ENCODE assay signal across 12 mouse cellular contexts in genomic region chr2:181302041-181302440, GRCm38 (mm10). TPM values are rescaled to one million over a fixed set of nuclear protein-coding genes. Genes with fewer than 3 reads are reported as not detected.
DNase-seq lines count a peak whose midpoint lies in the region; ATAC-seq and TF ChIP-seq lines count a peak whose summit lies in the region.
"Had no signal": no experiment of that assay in that cellular context is flagged by ENCODE, and none has a peak within 500 bp of the region (broad histone marks: within the 10 kb centered on the region; RNA-seq: fewer than 3 reads in every experiment).

No protein-coding gene starts in this region.

- 0 out of 2 replicates have a peak, but pooled peaks cover 5% of the 10 kb centered on the region for H3K9me3 ChIP-seq in embryonic facial prominence, embryonic 14.5 days (ENCODE audit: control insufficient read depth, low read length)
- H3K9me3 ChIP-seq: kidney, embryonic 15.5 days; limb, embryonic 15.5 days; stomach, embryonic 15.5 days had no signal

- no peaks in the 10 kb centered on the region; the same call in 1 of the 2 replicates for H3K79me2 ChIP-seq in heart, adult 2 months (replicated peaks; ENCODE audit: control insufficient read depth, insufficient read depth, low read length)

- intact Hi-C loops in heart, postnatal 14 days (cut with DNase I): no loop called here
- intact Hi-C loops in heart, adult 2 months (cut with DNase I): no loop called here

- ATAC-seq in embryonic facial prominence, embryonic 14.5 days (ENCODE audit: low read depth): no peak
- ATAC-seq: Patski had no signal

- TF ChIP-seq POLR2A in heart, adult 2 months (IDR thresholded peaks at IDR 0.05; ENCODE audit: insufficient read depth, low read depth, low read length): no peak

- no peak overlapping the region for H3K4me2 ChIP-seq in embryonic facial prominence, embryonic 14.5 days (ENCODE audit: low read depth, low read length)
- H3K4me2 ChIP-seq: kidney, embryonic 15.5 days; limb, embryonic 15.5 days; stomach, embryonic 15.5 days had no signal

- H3K4me3 ChIP-seq in heart, adult 2 months: no peak overlapping the region
- no peak overlapping the region for H3K4me3 ChIP-seq in embryonic facial prominence, embryonic 14.5 days (ENCODE audit: low read depth, low read length)
- H3K4me3 ChIP-seq: kidney, embryonic 15.5 days; limb, embryonic 15.5 days; stomach, embryonic 15.5 days had no signal

- no peak for TF ChIP-seq CTCF in heart, adult 2 months (IDR thresholded peaks at IDR 0.05)

- H3K4me1 ChIP-seq in heart, adult 2 months (ENCODE audit: control insufficient read depth, insufficient read depth, low read length): no peaks in the 10 kb centered on the region
- H3K4me1 ChIP-seq in embryonic facial prominence, embryonic 14.5 days (ENCODE audit: control insufficient read depth, insufficient read depth, low read length): no peaks in the 10 kb centered on the region
- H3K4me1 ChIP-seq: kidney, embryonic 15.5 days; limb, embryonic 15.5 days had no signal

- peak; percentile 18 to 38 for DNase-seq in heart, postnatal 14 days
- no peak for DNase-seq in heart, adult 2 months
- peak; percentile 33 for DNase-seq in thymus, postnatal 0 days (ENCODE audit: low spot score)
- DNase-seq in thymus, adult 18-20 months: no peak
- peak; percentile 71 for DNase-seq in embryonic facial prominence, embryonic 14.5 days (ENCODE audit: low spot score)
- DNase-seq in thymus, postnatal 4 days: peak; percentile 55
- DNase-seq in gastrocnemius, adult 8-10 months (ENCODE audit: low spot score in 2 of 2): no peak
- no peak for DNase-seq in layer of hippocampus, postnatal 25 days (ENCODE audit: extremely low spot score in 1 of 2, low spot score in 1 of 2)

- H3K27me3 ChIP-seq in heart, adult 2 months (ENCODE audit: control insufficient read depth, insufficient read depth, low read length): no peaks in the 10 kb centered on the region
- peaks cover 17% of the 10 kb centered on the region for H3K27me3 ChIP-seq in embryonic facial prominence, embryonic 14.5 days (replicated peaks; ENCODE audit: control insufficient read depth, insufficient read depth, low read length)
- H3K27me3 ChIP-seq: Patski had no signal

- no peaks in the 10 kb centered on the region for H3K36me3 ChIP-seq in heart, adult 2 months (ENCODE audit: control insufficient read depth, insufficient read depth, low read length)
- peaks cover 28% of the 10 kb centered on the region for H3K36me3 ChIP-seq in embryonic facial prominence, embryonic 14.5 days (ENCODE audit: control insufficient read depth, insufficient read depth, low read length)

- no peak overlapping the region for H3K9ac ChIP-seq in heart, adult 2 months (ENCODE audit: low read depth, low read length)
- H3K9ac ChIP-seq in embryonic facial prominence, embryonic 14.5 days (ENCODE audit: low read depth, low read length): no peak overlapping the region
- H3K9ac ChIP-seq: kidney, embryonic 15.5 days; limb, embryonic 15.5 days; stomach, embryonic 15.5 days had no signal

- no peak for TF ChIP-seq EP300 in heart, adult 2 months (IDR thresholded peaks at IDR 0.05; ENCODE audit: insufficient read depth, low read depth, low read length)

- 28% methylated on average over 3 of the region's 3 CpGs for WGBS in heart, adult 2 months
- WGBS in embryonic facial prominence, embryonic 14.5 days: 18% methylated on average over 3 of the region's 3 CpGs

- no peak overlapping the region for H3K27ac ChIP-seq in heart, adult 2 months
- no peak overlapping the region for H3K27ac ChIP-seq in embryonic facial prominence, embryonic 14.5 days (replicated peaks; ENCODE audit: low read depth, low read length)
- H3K27ac ChIP-seq: kidney, embryonic 15.5 days; limb, embryonic 15.5 days; stomach, embryonic 15.5 days had no signal

RNA-seq across cellular contexts. Expression of gene Stmn3, which starts 12.3 kb away (rescaled TPM):
- under 1 TPM in 1 of 2 experiments, not detected in 1; 0.24 TPM for total RNA-seq in heart, postnatal 14 days (2021)
- under 1 TPM; 0.29 to 0.32 TPM for total RNA-seq in heart, adult 2 months (2021)
- 0.37 and 1.6 TPM in 2 replicates for polyA plus RNA-seq in heart, adult 2 months (2012; rRNA removed)
- polyA plus RNA-seq in thymus, postnatal 0 days (2015; fragmentation: Nextera tagmentation; extraction: Ambion mirVana): 0.22 and 0.27 TPM in 2 replicates
- polyA plus RNA-seq in embryonic facial prominence, embryonic 14.5 days (2014; fragmentation: Nextera tagmentation; extraction: Ambion mirVana): 69.4 and 72.7 TPM in 2 replicates
- not detected for total RNA-seq in gastrocnemius, adult 8-10 months (2022)
- 100 to 1,000 TPM; 567 to 677 TPM for total RNA-seq in layer of hippocampus, postnatal 25 days (2021)
- polyA plus RNA-seq: Patski had no signal

RNA-seq across cellular contexts. Expression of gene Gmeb2, which starts 14.2 kb away (rescaled TPM):
- total RNA-seq in heart, postnatal 14 days (2021): 10 to 100 TPM; 11.5 to 13.3 TPM
- 10 to 100 TPM in 1 of 2 experiments, 1 to 10 TPM in 1; 8.5 to 10.2 TPM for total RNA-seq in heart, adult 2 months (2021)
- 9.4 and 12.7 TPM in 2 replicates for polyA plus RNA-seq in heart, adult 2 months (2012; rRNA removed)
- 11.8 and 14.1 TPM in 2 replicates for polyA plus RNA-seq in thymus, postnatal 0 days (2015; fragmentation: Nextera tagmentation; extraction: Ambion mirVana)
- polyA plus RNA-seq in embryonic facial prominence, embryonic 14.5 days (2014; fragmentation: Nextera tagmentation; extraction: Ambion mirVana): 13.5 and 15.9 TPM in 2 replicates
- total RNA-seq in gastrocnemius, adult 8-10 months (2022): 1 to 10 TPM; 6.8 to 9.8 (median 7.9) TPM
- 10 to 100 TPM; 16.7 to 21.1 TPM for total RNA-seq in layer of hippocampus, postnatal 25 days (2021)

RNA-seq across cellular contexts. Expression of gene Rtel1, which starts 17.5 kb away (rescaled TPM):
- 10 to 100 TPM; 15.8 to 18.5 TPM for total RNA-seq in heart, postnatal 14 days (2021)
- 10 to 100 TPM in 1 of 2 experiments, 1 to 10 TPM in 1; 8.3 to 10.6 TPM for total RNA-seq in heart, adult 2 months (2021)
- 21.9 and 29.6 TPM in 2 replicates for polyA plus RNA-seq in heart, adult 2 months (2012; rRNA removed)
- polyA plus RNA-seq in thymus, postnatal 0 days (2015; fragmentation: Nextera tagmentation; extraction: Ambion mirVana): 31.9 and 37.6 TPM in 2 replicates
- 37.1 and 48.8 TPM in 2 replicates for polyA plus RNA-seq in embryonic facial prominence, embryonic 14.5 days (2014; fragmentation: Nextera tagmentation; extraction: Ambion mirVana)
- total RNA-seq in gastrocnemius, adult 8-10 months (2022): 10 to 100 TPM in 1 of 4 experiments, 1 to 10 TPM in 3; 8.4 to 12.9 (median 9.0) TPM
- 10 to 100 TPM; 27.3 to 34.9 TPM for total RNA-seq in layer of hippocampus, postnatal 25 days (2021)

Comparison
In these comparisons a context has a peak if more than half of its experiments do, and no peak if none do; other contexts are left out.
1. DNase-seq: peak in heart, postnatal 14 days (2 of 2), thymus, postnatal 0 days (single experiment), embryonic facial prominence, embryonic 14.5 days (single experiment) and thymus, postnatal 4 days (single experiment); none in heart, adult 2 months (0 of 2), thymus, adult 18-20 months (0 of 2), gastrocnemius, adult 8-10 months (0 of 2) and layer of hippocampus, postnatal 25 days (0 of 2).
2. RNA of gene Stmn3, which starts 12.3 kb away (total RNA-seq): 567 to 677 TPM in layer of hippocampus, postnatal 25 days; 0.29 to 0.32 TPM in heart, adult 2 months, 0.24 TPM in heart, postnatal 14 days and not detected in gastrocnemius, adult 8-10 months; every median in the first group is over 100 times any median in the second.